Mouse (Mus musculus) ovary, adult 18-20 months (tissue): ENCODE data around the gene Dctn3.

ENCODE experiments used
- DNase-seq: peaks from one replicate; pipeline ENCODE4 v3.0.0; 2022; ENCODE audit warnings: low spot score, mixed read lengths

The Dctn3 gene

DNA sequence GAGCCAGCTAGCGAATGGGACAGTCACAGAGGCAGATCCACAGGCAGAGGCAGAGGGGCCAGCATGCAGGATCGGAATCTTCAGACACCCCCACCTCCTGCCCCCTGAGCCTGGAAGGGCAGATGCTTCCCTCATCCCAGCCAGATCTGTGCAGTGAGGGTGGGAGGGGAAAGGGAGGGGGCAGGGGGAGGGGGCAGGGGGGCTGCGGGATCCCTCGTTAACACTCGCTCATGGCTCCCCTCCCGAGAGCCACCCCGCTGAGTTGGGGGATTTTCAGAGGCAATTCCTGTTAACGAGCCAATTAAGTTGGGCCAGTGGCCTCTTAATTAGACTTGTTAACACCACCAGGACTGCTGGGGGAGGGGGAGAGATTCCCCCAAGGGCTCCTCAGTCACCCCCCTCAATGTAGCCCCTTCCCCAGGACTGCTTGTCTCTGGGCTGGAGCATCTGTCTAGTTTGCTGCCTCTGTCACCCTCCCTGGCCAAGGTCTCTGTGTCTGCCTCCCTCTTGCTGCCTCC lies 50.9 kb downstream of the Dctn3 start:
- no peak for DNase-seq

DNA sequence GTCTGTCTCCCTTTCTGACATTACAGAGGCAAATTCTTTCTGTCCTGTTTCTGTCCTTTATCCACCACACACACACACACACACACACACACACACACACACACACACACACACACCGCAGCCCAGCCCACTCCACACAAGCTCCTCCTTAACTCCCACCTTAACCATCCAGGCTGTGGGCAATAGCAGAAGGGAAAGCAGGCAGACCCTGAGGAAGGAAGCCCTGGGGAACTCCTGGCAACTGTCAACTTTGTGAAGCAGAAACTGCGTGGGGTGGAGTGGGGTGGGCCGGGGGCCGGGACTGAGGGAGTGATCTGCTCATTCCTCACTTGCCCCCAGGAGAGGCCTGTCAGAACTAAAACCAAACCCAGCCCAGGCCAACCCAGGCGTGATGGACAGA lies 51.5 kb downstream of the Dctn3 start:
- DNase-seq, result no peak

DNA sequence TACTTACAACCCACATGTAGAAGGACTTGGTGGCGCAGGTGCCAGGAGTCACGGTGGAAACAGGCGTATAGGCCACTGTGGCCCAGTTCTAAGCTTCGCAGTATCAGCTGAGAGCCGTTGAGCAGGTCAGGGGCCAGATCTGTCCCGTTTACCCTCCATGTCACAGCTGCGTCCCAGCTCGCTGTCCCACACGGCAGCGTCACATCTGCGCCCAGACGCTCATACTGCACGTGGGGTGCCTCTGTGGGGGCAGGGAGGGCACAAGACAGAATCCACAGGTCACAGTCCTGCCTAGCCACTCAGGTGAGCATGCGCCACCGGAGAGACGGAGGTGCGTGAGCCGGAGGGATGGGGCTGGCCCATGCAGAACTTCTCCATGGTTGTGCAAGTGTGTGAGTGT lies 52.1 kb downstream of the Dctn3 start:
- DNase-seq, result no peak

DNA sequence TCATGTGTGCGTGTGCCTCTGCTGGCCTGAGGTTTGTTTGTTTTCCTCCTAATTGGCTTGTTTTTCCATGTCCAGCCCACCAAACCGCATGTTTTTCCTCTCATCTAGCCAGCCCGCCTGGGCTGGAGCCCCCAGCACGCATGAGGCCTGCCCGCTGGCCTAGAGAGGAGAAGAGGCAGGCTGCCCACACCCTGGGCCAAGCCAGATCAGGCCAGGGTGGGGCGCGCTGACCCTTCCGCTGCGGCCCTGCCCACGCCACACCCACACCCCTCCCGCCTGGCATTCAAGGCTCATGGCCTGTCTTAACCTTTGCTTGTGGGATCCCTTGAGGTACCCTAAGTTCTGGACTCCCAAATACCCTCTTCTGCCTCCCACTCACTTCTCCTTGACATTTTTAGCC lies 56.3 kb downstream of the Dctn3 start:
- DNase-seq, result peak; percentile 41

DNA sequence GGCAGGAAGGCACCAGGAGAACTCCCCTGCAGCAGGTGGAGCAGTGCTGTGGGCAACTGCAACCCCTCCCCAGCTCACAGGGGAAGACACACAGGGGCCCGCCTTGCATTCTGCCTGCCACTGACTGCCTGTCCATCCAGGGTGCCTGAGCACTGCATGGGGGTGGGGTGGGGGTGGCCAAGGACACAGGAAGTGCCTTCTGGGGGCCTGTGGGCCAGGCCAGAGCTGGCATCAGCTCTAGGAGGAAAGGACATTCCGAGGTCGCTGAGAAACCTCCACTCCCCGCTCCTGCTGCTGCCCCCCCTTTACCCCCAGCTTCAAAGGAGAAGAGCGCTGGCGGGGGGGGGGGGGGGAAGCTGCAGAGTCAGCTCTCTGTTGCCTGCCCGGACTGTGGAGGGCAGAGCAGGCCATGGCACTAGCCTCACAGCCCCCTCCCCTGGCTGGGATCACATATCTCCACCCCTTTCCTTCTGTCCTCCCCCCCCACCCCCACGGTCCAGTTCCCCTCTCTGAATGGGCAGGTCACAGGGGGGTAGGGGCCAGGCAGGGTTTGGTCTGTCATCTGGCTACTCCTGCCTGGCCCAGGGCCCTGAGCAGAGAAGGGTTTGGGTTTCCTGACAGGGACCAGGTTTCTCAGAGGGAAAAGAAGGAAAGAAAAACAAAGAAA lies 57.8 kb downstream of the Dctn3 start:
- peak; percentile 30 for DNase-seq
